Mouse (Mus musculus) brain, embryonic 18.5 days (tissue): ENCODE results near the gene Prdm16.

Experiments
- DNase-seq: peaks from one replicate; pipeline ENCODE4 v3.0.0-alpha.2; 2012; ENCODE audit warnings: low read depth, low spot score

The Prdm16 gene

GRCm38 (mm10) chr4:154390333-154391080, 246.2 kb downstream of the Prdm16 start:
- DNase-seq, result no peak

GRCm38 (mm10) chr4:154389641-154390040, 247.0 kb downstream of the Prdm16 start:
- DNase-seq, result no peak

GRCm38 (mm10) chr4:154386810-154387209, 249.9 kb downstream of the Prdm16 start:
- DNase-seq, result no peak

- DNase-seq, result no peak
Observed at GRCm38 (mm10) chr4:154385918-154386317, 250.8 kb downstream of the Prdm16 start.

DNA sequence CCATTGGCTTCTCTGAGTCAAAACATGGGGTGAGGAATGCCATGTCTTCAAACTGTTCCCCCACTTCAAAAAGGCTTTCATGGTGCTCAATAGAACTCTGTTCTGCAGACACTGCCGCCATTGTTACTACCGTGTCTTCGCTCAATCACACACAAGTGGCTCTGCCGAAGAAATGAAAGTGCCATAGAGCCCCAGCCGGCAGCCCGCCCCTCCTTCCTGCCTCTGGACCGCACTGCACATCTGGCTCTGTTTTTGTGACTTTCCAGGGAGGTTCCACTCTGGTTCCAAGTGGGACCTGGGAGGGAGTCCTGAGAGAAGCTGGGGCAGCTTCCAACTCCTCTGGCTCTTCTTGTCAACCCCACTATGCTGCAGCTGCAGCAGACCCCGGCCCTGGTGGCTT, 251.5 kb downstream of the Prdm16 start:
- no peak for DNase-seq

DNA sequence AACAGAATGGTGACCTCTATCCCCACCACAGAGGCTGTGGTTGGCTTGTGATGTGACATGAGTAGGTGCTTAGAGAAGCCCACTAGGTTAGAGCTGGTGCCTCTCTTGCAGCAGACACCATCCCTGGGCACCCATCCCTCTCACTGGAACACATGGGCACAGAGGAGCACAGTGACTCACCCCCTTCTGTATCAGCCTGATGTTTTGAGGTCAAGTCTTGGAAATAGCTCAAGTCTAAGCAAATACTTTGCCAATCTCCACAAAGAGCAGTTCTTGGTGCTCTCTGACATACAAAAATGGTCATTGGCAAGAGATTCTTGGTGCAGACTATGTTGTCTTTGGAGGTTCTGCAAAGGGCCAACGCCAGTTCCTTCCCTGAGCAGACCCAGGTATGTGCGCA, 257.8 kb downstream of the Prdm16 start:
- DNase-seq, result no peak

GRCm38 (mm10) chr4:154375939-154376625, 260.6 kb downstream of the Prdm16 start:
- no peak for DNase-seq

GRCm38 (mm10) chr4:154371542-154372247, 265.0 kb downstream of the Prdm16 start:
- DNase-seq, result no peak

DNA sequence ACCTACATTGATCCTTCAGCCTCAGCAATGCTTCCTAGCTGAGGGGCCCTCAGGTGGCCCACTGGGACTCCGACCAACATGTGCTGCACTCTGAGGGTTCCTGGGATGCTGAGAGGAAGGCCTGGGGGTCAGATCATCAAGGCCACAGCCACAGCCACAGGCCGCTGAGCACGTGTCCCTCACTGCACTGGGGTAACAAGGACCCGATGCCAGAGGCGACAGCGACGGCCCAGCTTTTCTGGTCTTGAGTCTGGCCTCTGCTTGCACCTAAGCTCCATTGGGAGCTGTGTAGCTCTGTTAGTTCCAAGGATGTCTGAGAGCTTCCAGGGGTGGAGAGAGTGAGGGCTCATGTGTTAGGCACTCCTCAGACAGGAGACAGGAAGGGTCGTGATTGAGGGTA, 265.8 kb downstream of the Prdm16 start:
- no peak for DNase-seq

DNA sequence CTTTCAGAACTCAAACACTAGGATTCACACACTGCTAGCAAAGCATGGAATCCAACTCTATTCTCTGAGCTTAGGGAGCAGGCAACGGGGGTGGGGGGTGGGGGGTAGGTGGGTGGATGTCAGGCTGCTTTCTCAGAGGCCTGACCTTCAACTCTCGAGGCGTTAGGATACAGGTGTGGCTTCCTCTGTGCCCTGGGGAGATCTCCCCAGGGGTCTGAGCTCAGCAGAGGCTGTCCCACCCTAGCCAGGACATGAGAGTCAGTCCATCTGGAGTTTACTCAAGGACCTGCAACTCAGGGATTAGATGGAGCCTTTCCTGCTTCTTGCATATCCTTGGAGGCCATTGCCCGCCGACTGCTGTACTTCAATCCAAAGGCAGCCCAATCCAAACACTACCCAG, 267.6 kb downstream of the Prdm16 start:
- no peak for DNase-seq

DNA sequence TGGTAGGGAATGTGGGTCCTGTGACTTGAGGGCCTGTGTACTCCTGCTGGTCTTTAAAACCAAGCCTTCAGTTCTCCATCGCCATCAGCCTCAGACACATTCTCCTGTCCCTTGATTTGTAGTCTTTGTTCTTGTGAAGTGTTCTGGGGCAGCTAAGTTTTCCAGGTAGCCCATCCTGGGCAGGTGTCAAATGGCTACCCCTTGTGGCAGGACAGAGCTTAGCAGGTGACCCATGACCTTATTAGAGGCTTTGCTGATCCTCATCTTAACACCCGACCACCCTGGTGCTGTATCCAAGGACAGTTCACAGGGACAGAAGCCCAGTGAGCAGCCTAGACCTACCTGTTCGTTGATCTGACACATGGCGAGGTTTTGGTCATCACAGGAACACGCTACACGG, 269.8 kb downstream of the Prdm16 start:
- no peak for DNase-seq

GRCm38 (mm10) chr4:154364752-154365151, 271.9 kb downstream of the Prdm16 start:
- DNase-seq, result no peak

DNA sequence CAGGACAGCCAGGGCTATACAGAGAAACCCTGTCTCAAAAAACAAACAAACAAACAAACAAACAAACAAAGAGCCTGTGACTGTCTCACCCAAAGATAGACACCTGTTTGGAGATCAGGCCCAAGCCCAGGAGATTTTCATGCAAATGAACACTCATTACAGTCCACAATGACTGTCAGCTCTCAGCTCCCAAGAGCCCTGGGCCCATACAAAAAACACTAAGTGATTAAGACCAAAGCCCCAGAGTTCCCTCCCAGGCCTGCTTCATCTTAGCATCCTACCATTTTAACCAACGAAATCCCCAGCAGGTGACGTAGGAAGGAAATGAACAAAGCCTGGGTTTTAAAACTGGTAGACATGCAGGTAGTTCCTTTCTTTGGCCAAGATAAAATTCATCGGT, 275.8 kb downstream of the Prdm16 start:
- DNase-seq, result no peak

GRCm38 (mm10) chr4:154360441-154360840, 276.2 kb downstream of the Prdm16 start:
- DNase-seq, result no peak

GRCm38 (mm10) chr4:154359762-154360300, 276.8 kb downstream of the Prdm16 start:
- no peak for DNase-seq

DNA sequence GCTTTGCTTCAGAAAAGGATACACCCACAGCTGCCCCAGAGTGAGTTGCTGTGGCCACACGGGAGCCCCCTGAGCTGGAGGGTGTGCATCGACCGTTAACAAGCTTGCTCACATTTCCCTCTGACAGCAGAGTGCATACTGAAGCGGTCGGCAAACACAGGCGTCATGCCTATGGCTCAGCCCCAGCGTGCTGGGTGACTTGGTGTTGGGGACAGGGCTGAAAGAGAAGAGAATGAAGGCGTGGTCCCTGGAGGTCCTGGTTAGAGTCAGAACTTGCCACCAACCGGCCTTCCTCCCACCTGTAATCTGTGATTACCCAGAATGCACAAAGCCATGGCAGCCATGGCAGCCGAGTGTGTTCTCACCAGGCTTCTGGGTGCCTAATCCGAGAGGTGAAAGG, 277.9 kb downstream of the Prdm16 start:
- DNase-seq, result no peak

DNA sequence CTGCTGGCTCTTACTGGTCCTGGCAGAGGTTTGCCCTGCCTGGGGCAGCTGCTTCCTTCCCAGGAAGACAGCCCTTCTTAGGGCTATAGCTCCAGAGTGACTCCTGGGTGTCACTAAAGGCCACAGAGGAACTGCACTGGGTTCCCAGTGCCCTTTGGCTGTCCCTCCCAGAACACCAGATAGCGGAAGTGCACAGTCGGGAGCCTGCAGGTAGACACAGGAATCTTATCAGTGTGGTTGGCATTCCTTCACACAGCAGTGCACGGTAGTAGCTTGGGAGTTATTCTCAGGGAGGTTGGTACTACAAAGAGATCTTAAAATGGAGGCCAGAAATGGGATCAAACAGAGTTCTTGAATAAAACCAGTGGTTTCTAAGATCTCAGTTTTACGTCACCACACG, 278.3 kb downstream of the Prdm16 start:
- DNase-seq, result no peak

DNA sequence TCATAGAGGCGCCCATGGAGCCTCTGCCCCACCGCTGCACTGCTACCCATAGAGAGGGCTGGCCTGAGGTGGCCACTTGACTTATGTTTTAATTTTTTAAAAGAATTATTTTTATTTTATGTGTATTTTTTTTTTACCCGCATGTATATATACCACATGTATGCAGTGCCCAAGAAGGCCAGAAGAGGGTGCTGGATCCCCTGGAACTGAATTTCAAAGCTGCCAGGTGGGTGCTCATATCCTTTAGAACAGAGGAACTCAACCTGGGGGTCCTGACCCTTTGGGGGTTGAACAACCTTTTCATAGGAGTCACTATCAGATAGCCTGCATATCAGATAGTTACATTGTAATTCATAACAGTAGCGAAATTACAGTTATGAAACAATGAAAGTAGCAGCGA, 281.3 kb downstream of the Prdm16 start:
- no peak for DNase-seq

DNA sequence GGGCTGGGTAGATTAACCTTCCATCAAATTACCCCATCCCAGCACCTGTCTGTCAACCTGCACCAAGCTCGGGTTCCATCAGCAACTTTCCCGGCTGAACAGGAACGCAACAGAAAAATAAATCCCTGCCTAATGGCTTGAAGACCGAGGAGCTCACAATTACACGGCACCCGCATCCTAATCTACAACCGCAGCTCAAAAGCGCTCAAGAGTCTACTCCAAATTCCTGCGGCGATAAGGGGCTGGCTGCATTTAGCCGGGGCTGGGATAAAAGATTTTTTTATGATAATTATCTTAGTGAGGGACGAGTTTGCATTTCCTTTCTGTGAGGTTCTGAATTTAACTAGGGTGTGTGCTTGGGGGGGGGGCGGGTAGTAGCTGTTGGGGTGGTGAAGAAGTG, 284.4 kb downstream of the Prdm16 start:
- DNase-seq, result no peak

DNA sequence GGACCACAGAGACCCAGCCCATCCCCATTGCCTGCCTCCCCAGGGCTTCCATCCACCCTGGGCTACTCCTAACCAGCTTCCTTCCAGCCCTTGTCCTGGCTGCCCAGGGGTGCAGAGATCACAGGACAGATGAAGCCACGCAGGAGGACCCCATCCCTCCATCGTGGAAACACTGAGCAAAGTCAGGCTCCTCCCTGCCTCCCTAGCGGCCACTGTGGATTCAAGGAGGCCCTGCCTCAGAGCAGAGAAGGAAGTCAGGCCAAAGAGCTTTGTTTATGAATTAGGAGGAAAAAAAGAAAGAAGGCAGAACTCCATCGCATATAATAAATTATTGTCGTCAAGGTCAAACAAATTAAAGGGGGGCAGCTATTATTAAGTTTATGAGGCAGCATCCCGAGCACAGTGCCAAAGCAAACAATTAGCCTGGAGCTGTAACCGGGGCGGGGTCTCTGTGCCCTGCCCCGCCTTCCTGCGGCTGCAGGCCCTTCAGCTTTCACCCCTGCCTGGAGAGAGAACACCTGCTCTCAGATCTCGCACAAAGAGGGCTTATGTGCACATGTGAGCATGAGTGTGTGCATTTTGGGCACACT, 288.4 kb downstream of the Prdm16 start:
- no peak for DNase-seq

GRCm38 (mm10) chr4:154346731-154347522, 289.7 kb downstream of the Prdm16 start:
- no peak for DNase-seq
